Mouse (Mus musculus): Measurements from ENCODE around the gene Fndc3a. TPM values are rescaled to one million over a fixed set of nuclear protein-coding genes. Genes with fewer than 3 reads are reported as not detected.
A peak's percentile ranks its signal among the peaks of the same experiment; 100 is the strongest.

Fndc3a gene
- polyA plus RNA-seq, 1 experiment from 2014 or later: 55.5 TPM

GRCm38 (mm10) chr14:72700056-72700455 lies 9.7 kb downstream of the Fndc3a start:
- no peak for ATAC-seq (ENCODE audit: low FRiP score, low TSS enrichment)
- no peaks in the 10 kb centered on the region for H3K9me3 ChIP-seq (ENCODE audit: control insufficient read depth, low read length)
- no peaks in the 10 kb centered on the region for H3K4me1 ChIP-seq (ENCODE audit: control insufficient read depth, insufficient read depth, low read length)
- no peak overlapping the region for H3K27ac ChIP-seq (ENCODE audit: low read depth, low read length)
- 84% methylated on average over 5 of the region's 5 CpGs for WGBS
- H3K9ac ChIP-seq (ENCODE audit: low read depth, low read length): no peak overlapping the region
- H3K4me3 ChIP-seq (ENCODE audit: low read length): no peak overlapping the region
- H3K4me2 ChIP-seq (replicated peaks; ENCODE audit: low read depth, low read length): no peak overlapping the region
- no peaks in the 10 kb centered on the region for H3K36me3 ChIP-seq (ENCODE audit: control insufficient read depth, insufficient read depth, low read length)
- no peaks in the 10 kb centered on the region for H3K27me3 ChIP-seq (ENCODE audit: control insufficient read depth, insufficient read depth, low read length)

- no peaks in the 10 kb centered on the region for H3K9me3 ChIP-seq (ENCODE audit: control insufficient read depth, low read length)
- ATAC-seq (ENCODE audit: low FRiP score, low TSS enrichment): no peak
These were observed 18.4 kb downstream of the Fndc3a start for GRCm38 (mm10) chr14:72691406-72691805.

GRCm38 (mm10) chr14:72689525-72689924 lies 20.3 kb downstream of the Fndc3a start:
- H3K27me3 ChIP-seq (ENCODE audit: control insufficient read depth, insufficient read depth, low read length): no peaks in the 10 kb centered on the region
- H3K4me2 ChIP-seq (replicated peaks; ENCODE audit: low read depth, low read length): no peak overlapping the region
- H3K9ac ChIP-seq (ENCODE audit: low read depth, low read length): no peak overlapping the region
- no peaks in the 10 kb centered on the region for H3K36me3 ChIP-seq (ENCODE audit: control insufficient read depth, insufficient read depth, low read length)
- no peak for ATAC-seq (ENCODE audit: low FRiP score, low TSS enrichment)
- H3K27ac ChIP-seq (ENCODE audit: low read depth, low read length): no peak overlapping the region
- H3K9me3 ChIP-seq (ENCODE audit: control insufficient read depth, low read length): no peaks in the 10 kb centered on the region
- no peak overlapping the region for H3K4me3 ChIP-seq (ENCODE audit: low read length)
- no peaks in the 10 kb centered on the region for H3K4me1 ChIP-seq (ENCODE audit: control insufficient read depth, insufficient read depth, low read length)

More at GRCm38 (mm10) chr14:72691406-72691805, 18.4 kb downstream of the Fndc3a start:
- no peak overlapping the region for H3K27ac ChIP-seq (ENCODE audit: low read depth, low read length)
- H3K4me2 ChIP-seq (replicated peaks; ENCODE audit: low read depth, low read length): no peak overlapping the region
- no peaks in the 10 kb centered on the region for H3K27me3 ChIP-seq (ENCODE audit: control insufficient read depth, insufficient read depth, low read length)
- H3K4me3 ChIP-seq (ENCODE audit: low read length): no peak overlapping the region
- 83% methylated on average over 1 of the region's 1 CpGs for WGBS
- no peak overlapping the region for H3K9ac ChIP-seq (ENCODE audit: low read depth, low read length)
- no peaks in the 10 kb centered on the region for H3K4me1 ChIP-seq (ENCODE audit: control insufficient read depth, insufficient read depth, low read length)
- no peaks in the 10 kb centered on the region for H3K36me3 ChIP-seq (ENCODE audit: control insufficient read depth, insufficient read depth, low read length)

- no peaks in the 10 kb centered on the region for H3K27me3 ChIP-seq (ENCODE audit: control insufficient read depth, insufficient read depth, low read length)
- 82% methylated on average over 4 of the region's 4 CpGs for WGBS
- ATAC-seq (ENCODE audit: low FRiP score, low TSS enrichment): no peak
- H3K4me1 ChIP-seq (ENCODE audit: control insufficient read depth, insufficient read depth, low read length): no peaks in the 10 kb centered on the region
- no peak overlapping the region for H3K4me2 ChIP-seq (replicated peaks; ENCODE audit: low read depth, low read length)
- no peaks in the 10 kb centered on the region for H3K9me3 ChIP-seq (ENCODE audit: control insufficient read depth, low read length)
- no peak overlapping the region for H3K27ac ChIP-seq (ENCODE audit: low read depth, low read length)
- no peaks in the 10 kb centered on the region for H3K36me3 ChIP-seq (ENCODE audit: control insufficient read depth, insufficient read depth, low read length)
- H3K9ac ChIP-seq (ENCODE audit: low read depth, low read length): no peak overlapping the region
- H3K4me3 ChIP-seq (ENCODE audit: low read length): no peak overlapping the region
These were observed 24.9 kb downstream of the Fndc3a start for GRCm38 (mm10) chr14:72684857-72685370.

- Histone ChIP-seq H3K27me3 (ENCODE audit: control insufficient read depth, insufficient read depth, low read length) (no peaks in the 10 kb centered on the region), H3K27ac (ENCODE audit: low read depth, low read length) (no peak overlapping the region), H3K4me1 (ENCODE audit: control insufficient read depth, insufficient read depth, low read length) (no peaks in the 10 kb centered on the region), H3K4me2 (replicated peaks; ENCODE audit: low read depth, low read length) (no peak overlapping the region), H3K4me3 (ENCODE audit: low read length) (no peak overlapping the region), H3K9ac (ENCODE audit: low read depth, low read length) (no peak overlapping the region), H3K36me3 (ENCODE audit: control insufficient read depth, insufficient read depth, low read length) (no peaks in the 10 kb centered on the region), H3K9me3 (ENCODE audit: control insufficient read depth, low read length) (no peaks in the 10 kb centered on the region)
- WGBS: 72% methylated on average over 3 of the region's 3 CpGs
- ATAC-seq (ENCODE audit: low FRiP score, low TSS enrichment): no peak
These were observed 32.6 kb downstream of the Fndc3a start for GRCm38 (mm10) chr14:72677247-72677646.

GRCm38 (mm10) chr14:72671911-72672310 lies 37.9 kb downstream of the Fndc3a start:
- WGBS: 97% methylated on average over 3 of the region's 3 CpGs

GRCm38 (mm10) chr14:72670987-72671386 lies 38.8 kb downstream of the Fndc3a start:
- Histone ChIP-seq H3K27ac (ENCODE audit: low read depth, low read length) (no peak overlapping the region), H3K36me3 (ENCODE audit: control insufficient read depth, insufficient read depth, low read length) (no peaks in the 10 kb centered on the region), H3K9me3 (ENCODE audit: control insufficient read depth, low read length) (no peaks in the 10 kb centered on the region), H3K4me3 (ENCODE audit: low read length) (no peak overlapping the region), H3K27me3 (ENCODE audit: control insufficient read depth, insufficient read depth, low read length) (no peaks in the 10 kb centered on the region), H3K4me2 (replicated peaks; ENCODE audit: low read depth, low read length) (no peak overlapping the region), H3K9ac (ENCODE audit: low read depth, low read length) (no peak overlapping the region), H3K4me1 (ENCODE audit: control insufficient read depth, insufficient read depth, low read length) (no peaks in the 10 kb centered on the region)
- WGBS: 98% methylated on average over 2 of the region's 2 CpGs
- ATAC-seq (ENCODE audit: low FRiP score, low TSS enrichment): no peak

More at GRCm38 (mm10) chr14:72671911-72672310, 37.9 kb downstream of the Fndc3a start:
- Histone ChIP-seq H3K9me3 (ENCODE audit: control insufficient read depth, low read length) (no peaks in the 10 kb centered on the region), H3K27me3 (ENCODE audit: control insufficient read depth, insufficient read depth, low read length) (no peaks in the 10 kb centered on the region), H3K4me2 (replicated peaks; ENCODE audit: low read depth, low read length) (no peak overlapping the region), H3K4me3 (ENCODE audit: low read length) (no peak overlapping the region), H3K4me1 (ENCODE audit: control insufficient read depth, insufficient read depth, low read length) (no peaks in the 10 kb centered on the region), H3K27ac (ENCODE audit: low read depth, low read length) (no peak overlapping the region), H3K9ac (ENCODE audit: low read depth, low read length) (no peak overlapping the region), H3K36me3 (ENCODE audit: control insufficient read depth, insufficient read depth, low read length) (no peaks in the 10 kb centered on the region)
- ATAC-seq (ENCODE audit: low FRiP score, low TSS enrichment): no peak

GRCm38 (mm10) chr14:72649268-72649667 lies 60.5 kb downstream of the Fndc3a start:
- Histone ChIP-seq H3K4me2 (replicated peaks; ENCODE audit: low read depth, low read length) (no peak overlapping the region), H3K4me1 (ENCODE audit: control insufficient read depth, insufficient read depth, low read length) (no peaks in the 10 kb centered on the region), H3K9ac (ENCODE audit: low read depth, low read length) (no peak overlapping the region), H3K4me3 (ENCODE audit: low read length) (no peak overlapping the region), H3K36me3 (ENCODE audit: control insufficient read depth, insufficient read depth, low read length) (peaks cover 10% of the 10 kb centered on the region; the same call in 1 of the 2 replicates), H3K9me3 (ENCODE audit: control insufficient read depth, low read length) (no peaks in the 10 kb centered on the region), H3K27ac (ENCODE audit: low read depth, low read length) (no peak overlapping the region), H3K27me3 (ENCODE audit: control insufficient read depth, insufficient read depth, low read length) (no peaks in the 10 kb centered on the region)
- ATAC-seq (ENCODE audit: low FRiP score, low TSS enrichment): no peak

GRCm38 (mm10) chr14:72645512-72645911 lies 64.3 kb downstream of the Fndc3a start:
- Histone ChIP-seq H3K9ac (ENCODE audit: low read depth, low read length) (no peak overlapping the region), H3K9me3 (ENCODE audit: control insufficient read depth, low read length) (no peaks in the 10 kb centered on the region), H3K36me3 (ENCODE audit: control insufficient read depth, insufficient read depth, low read length) (peaks cover 2% of the 10 kb centered on the region; the same call in 1 of the 2 replicates), H3K4me3 (ENCODE audit: low read length) (no peak overlapping the region), H3K4me1 (ENCODE audit: control insufficient read depth, insufficient read depth, low read length) (no peaks in the 10 kb centered on the region), H3K27ac (ENCODE audit: low read depth, low read length) (no peak overlapping the region), H3K27me3 (ENCODE audit: control insufficient read depth, insufficient read depth, low read length) (no peaks in the 10 kb centered on the region), H3K4me2 (replicated peaks; ENCODE audit: low read depth, low read length) (no peak overlapping the region)
- peak; percentile 68; the same call in 1 of the 2 replicates for ATAC-seq (ENCODE audit: low FRiP score, low TSS enrichment)

All from kidney, embryonic 14.5 days (tissue).